Mouse (Mus musculus) liver, embryonic 15.5 days (tissue): ENCODE results near the gene Wdr18. TPM values are rescaled to one million over a fixed set of nuclear protein-coding genes. Genes with fewer than 3 reads are reported as not detected.

Source experiments
- ATAC-seq: fragments of 200-750 bp; cut with Nextera tagmentation; 2 replicates; pipeline ENCODE4 v1.8.0; 2017; ENCODE audit warnings: moderate number of reproducible peaks, mild to moderate bottlenecking, moderate library complexity; ENCODE audit not compliant: insufficient read depth
- H3K27ac ChIP-seq: fragments of 300-500 bp; sonication (generic); replicated peaks from 2 replicates; pipeline ENCODE4 v1.5.1; 2015; ENCODE audit warnings: mild to moderate bottlenecking, inconsistent platforms
- H3K27me3 ChIP-seq: fragments of 300-500 bp; sonication (generic); 2 replicates; pipeline ENCODE4 v1.6.1; 2015; ENCODE audit warnings: mild to moderate bottlenecking, inconsistent platforms
- H3K36me3 ChIP-seq: fragments of 300-500 bp; sonication (generic); replicated peaks from 2 replicates; pipeline ENCODE4 v1.6.1; 2015; ENCODE audit warnings: moderate library complexity, mild to moderate bottlenecking, inconsistent platforms
- H3K4me1 ChIP-seq: fragments of 300-500 bp; sonication (generic); replicated peaks from 2 replicates; pipeline ENCODE4 v1.6.1; 2015; ENCODE audit warnings: inconsistent platforms
- H3K4me2 ChIP-seq: fragments of 300-500 bp; sonication (generic); 2 replicates; pipeline ENCODE4 v1.6.1; 2015; ENCODE audit warnings: moderate library complexity, mild to moderate bottlenecking, inconsistent platforms
- H3K4me3 ChIP-seq: fragments of 300-500 bp; sonication (generic); replicated peaks from 2 replicates; pipeline ENCODE4 v1.5.1; 2015; ENCODE audit warnings: mild to moderate bottlenecking, inconsistent platforms
- H3K9ac ChIP-seq: fragments of 300-500 bp; sonication (generic); 2 replicates; pipeline ENCODE4 v1.6.1; 2015; ENCODE audit warnings: moderate library complexity, mild to moderate bottlenecking, inconsistent platforms
- H3K9me3 ChIP-seq: fragments of 300-500 bp; sonication (generic); replicated peaks from 2 replicates; pipeline ENCODE4 v1.6.1; 2016; ENCODE audit warnings: inconsistent platforms
- WGBS: fragments of 180-500 bp; shearing (Covaris S2); methylation state at CpG from one replicate; pipeline ENCODE4 v1.1.7; 2015; ENCODE audit warnings: mixed read lengths; ENCODE audit not compliant: insufficient replicate concordance; 5-methylcytosine and 5-hydroxymethylcytosine counted together
- polyA plus RNA-seq: library from polyadenylated mRNA; unstranded; fragments of >200 nt; fragmentation: Nextera tagmentation; extraction: Ambion mirVana; gene quantifications from 2 replicates; pipeline ENCODE4 v1.2.1, GENCODE M21; 2015

The Wdr18 gene
- polyA plus RNA-seq, 1 experiment from 2014 or later = 48.4 TPM

GRCm38 (mm10) chr10:79936911-79937441, 23.0 kb upstream of the Wdr18 start:
- H3K9me3 ChIP-seq = no peaks in the 10 kb centered on the region
- WGBS = 49% methylated on average over 27 of the region's 27 CpGs
- no peaks in the 10 kb centered on the region for H3K27me3 ChIP-seq
- peak overlapping the region; percentile 58 for H3K4me2 ChIP-seq
- peak overlapping the region; percentile 18; the same call in 1 of the 2 replicates for H3K4me3 ChIP-seq
- ATAC-seq = peak; percentile 40
- H3K27ac ChIP-seq = peak overlapping the region; percentile 78
- peaks cover 98% of the 10 kb centered on the region for H3K4me1 ChIP-seq
- peaks cover 33% of the 10 kb centered on the region for H3K36me3 ChIP-seq
- peak overlapping the region; percentile 39; the same call in 1 of the 2 replicates for H3K9ac ChIP-seq

GRCm38 (mm10) chr10:79937775-79938526, 22.0 kb upstream of the Wdr18 start:
- peak; percentile 58 for ATAC-seq
- no peak overlapping the region for H3K4me3 ChIP-seq
- 65% methylated on average over 11 of the region's 11 CpGs for WGBS
- H3K36me3 ChIP-seq = peaks cover 24% of the 10 kb centered on the region; the same call in 1 of the 2 replicates
- peak overlapping the region; percentile 78 for H3K27ac ChIP-seq
- H3K4me1 ChIP-seq = peaks cover 98% of the 10 kb centered on the region
- no peaks in the 10 kb centered on the region for H3K27me3 ChIP-seq
- no peak overlapping the region for H3K9ac ChIP-seq
- H3K4me2 ChIP-seq = no peak overlapping the region; the same call in 1 of the 2 replicates
- no peaks in the 10 kb centered on the region for H3K9me3 ChIP-seq

- Histone ChIP-seq H3K4me2 (peak overlapping the region; percentile 15), H3K27ac (0 out of 2 replicates have a peak overlapping the region, but pooled peaks have one; percentile 8), H3K4me1 (peaks cover 98% of the 10 kb centered on the region), H3K9me3 (no peaks in the 10 kb centered on the region), H3K4me3 (no peak overlapping the region), H3K36me3 (peaks cover 9% of the 10 kb centered on the region; the same call in 1 of the 2 replicates), H3K9ac (no peak overlapping the region), H3K27me3 (no peaks in the 10 kb centered on the region)
- no peak for ATAC-seq
- 15% methylated on average over 7 of the region's 7 CpGs for WGBS
Observed at GRCm38 (mm10) chr10:79940749-79941148, 19.2 kb upstream of the Wdr18 start.

GRCm38 (mm10) chr10:79942988-79943387, 17.0 kb upstream of the Wdr18 start:
- peaks cover 4% of the 10 kb centered on the region; the same call in 1 of the 2 replicates for H3K36me3 ChIP-seq
- WGBS = 67% methylated on average over 1 of the region's 1 CpGs
- no peaks in the 10 kb centered on the region for H3K27me3 ChIP-seq
- no peak for ATAC-seq
- no peaks in the 10 kb centered on the region for H3K9me3 ChIP-seq
- peaks cover 97% of the 10 kb centered on the region for H3K4me1 ChIP-seq
- H3K27ac ChIP-seq = peak overlapping the region; percentile 57; the same call in 1 of the 2 replicates
- no peak overlapping the region for H3K9ac ChIP-seq
- H3K4me2 ChIP-seq = no peak overlapping the region
- no peak overlapping the region for H3K4me3 ChIP-seq

- peak overlapping the region; percentile 57 for H3K27ac ChIP-seq
Observed at GRCm38 (mm10) chr10:79943471-79943901, 16.5 kb upstream of the Wdr18 start.

GRCm38 (mm10) chr10:79945507-79946234, 14.3 kb upstream of the Wdr18 start:
- peaks cover 29% of the 10 kb centered on the region for H3K36me3 ChIP-seq
- H3K27ac ChIP-seq = peak overlapping the region; percentile 61
- ATAC-seq = no peak
- H3K9ac ChIP-seq = no peak overlapping the region
- H3K4me1 ChIP-seq = peaks cover 89% of the 10 kb centered on the region
- no peak overlapping the region for H3K4me3 ChIP-seq
- H3K4me2 ChIP-seq = peak overlapping the region; percentile 58
- no peaks in the 10 kb centered on the region for H3K27me3 ChIP-seq
- no peaks in the 10 kb centered on the region for H3K9me3 ChIP-seq
- 46% methylated on average over 16 of the region's 16 CpGs for WGBS

More at GRCm38 (mm10) chr10:79943471-79943901, 16.5 kb upstream of the Wdr18 start:
- Histone ChIP-seq H3K36me3 (peaks cover 8% of the 10 kb centered on the region), H3K4me1 (peaks cover 95% of the 10 kb centered on the region), H3K9me3 (no peaks in the 10 kb centered on the region), H3K27me3 (no peaks in the 10 kb centered on the region), H3K9ac (no peak overlapping the region), H3K4me2 (no peak overlapping the region), H3K4me3 (no peak overlapping the region)
- WGBS = 44% methylated on average over 9 of the region's 9 CpGs
- no peak for ATAC-seq

- Histone ChIP-seq H3K4me3 (peak overlapping the region; percentile 24), H3K36me3 (peaks cover 38% of the 10 kb centered on the region), H3K9ac (peak overlapping the region; percentile 45), H3K4me2 (peak overlapping the region; percentile 58), H3K27ac (peak overlapping the region; percentile 61), H3K27me3 (no peaks in the 10 kb centered on the region), H3K4me1 (peaks cover 79% of the 10 kb centered on the region), H3K9me3 (no peaks in the 10 kb centered on the region)
- WGBS = 4% methylated on average over 7 of the region's 7 CpGs
- peak; percentile 61 for ATAC-seq
Observed at GRCm38 (mm10) chr10:79946752-79947322, 13.1 kb upstream of the Wdr18 start.

- Histone ChIP-seq H3K9me3 (no peaks in the 10 kb centered on the region), H3K9ac (no peak overlapping the region), H3K4me3 (0 out of 2 replicates have a peak overlapping the region, but pooled peaks have one; percentile 24), H3K4me2 (peak overlapping the region; percentile 58; the same call in 1 of the 2 replicates), H3K27ac (0 out of 2 replicates have a peak overlapping the region, but pooled peaks have one; percentile 61), H3K4me1 (peaks cover 72% of the 10 kb centered on the region), H3K27me3 (no peaks in the 10 kb centered on the region), H3K36me3 (peaks cover 36% of the 10 kb centered on the region)
- WGBS = 60% methylated on average over 6 of the region's 6 CpGs
- no peak for ATAC-seq
Observed at GRCm38 (mm10) chr10:79947502-79947901, 12.4 kb upstream of the Wdr18 start.

GRCm38 (mm10) chr10:79949873-79950272, 10.1 kb upstream of the Wdr18 start:
- H3K4me1 ChIP-seq = peaks cover 52% of the 10 kb centered on the region
- no peaks in the 10 kb centered on the region for H3K9me3 ChIP-seq
- no peak overlapping the region for H3K27ac ChIP-seq
- peaks cover 49% of the 10 kb centered on the region for H3K36me3 ChIP-seq
- no peak overlapping the region for H3K9ac ChIP-seq
- ATAC-seq = no peak
- no peaks in the 10 kb centered on the region for H3K27me3 ChIP-seq
- H3K4me2 ChIP-seq = no peak overlapping the region
- H3K4me3 ChIP-seq = no peak overlapping the region
- WGBS = 82% methylated on average over 4 of the region's 4 CpGs

GRCm38 (mm10) chr10:79950661-79951060, 9.3 kb upstream of the Wdr18 start:
- H3K9me3 ChIP-seq = no peaks in the 10 kb centered on the region
- no peak overlapping the region for H3K9ac ChIP-seq
- WGBS = 79% methylated on average over 18 of the region's 18 CpGs
- no peak overlapping the region for H3K4me3 ChIP-seq
- H3K36me3 ChIP-seq = peaks cover 49% of the 10 kb centered on the region
- H3K4me1 ChIP-seq = peaks cover 45% of the 10 kb centered on the region
- H3K27me3 ChIP-seq = no peaks in the 10 kb centered on the region
- no peak for ATAC-seq
- H3K27ac ChIP-seq = no peak overlapping the region
- no peak overlapping the region for H3K4me2 ChIP-seq
